Mouse (Mus musculus): ENCODE measurements around the gene Slc5a1. TPM values are rescaled to one million over a fixed set of nuclear protein-coding genes. Genes with fewer than 3 reads are reported as not detected.

Gene Slc5a1
- polyA plus RNA-seq, 1 experiment from 2014 or later, result not detected

DNA sequence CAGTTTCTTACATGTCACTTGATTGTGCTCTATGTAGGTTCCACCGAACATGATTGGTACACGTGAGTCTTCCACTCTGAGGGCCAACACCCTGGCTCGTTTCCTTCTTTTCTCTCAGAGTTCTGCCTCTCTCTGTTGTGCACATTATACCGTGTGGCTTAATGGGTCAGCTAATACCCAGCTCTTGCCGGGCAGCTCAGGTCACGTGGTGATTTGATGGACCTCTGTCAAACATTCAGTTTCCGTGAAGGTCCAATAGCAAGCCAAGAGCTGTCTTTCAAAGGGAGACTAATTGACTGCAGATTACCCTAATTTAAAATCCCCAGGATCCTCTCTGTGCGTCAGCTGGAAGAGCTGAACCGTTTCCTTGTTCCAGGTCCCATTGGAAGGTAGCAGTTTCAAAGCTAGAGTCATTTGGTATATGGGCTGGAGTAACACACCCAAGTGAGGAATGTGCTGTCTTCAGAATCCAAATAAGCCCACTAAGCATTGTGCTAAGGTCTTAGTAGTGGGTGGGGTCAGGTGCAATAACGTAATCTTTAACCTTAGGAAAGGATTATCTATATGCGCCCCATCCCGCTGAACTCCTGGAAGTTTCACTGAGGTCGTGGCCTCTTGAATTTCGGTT is 3.9 kb downstream of the Slc5a1 start:
- Histone ChIP-seq H3K27ac (no peak overlapping the region), H3K4me1 (peaks cover 3% of the 10 kb centered on the region), H3K9me3 (replicated peaks) (no peaks in the 10 kb centered on the region), H3K4me2 (replicated peaks) (no peak overlapping the region), H3K4me3 (no peak overlapping the region), H3K9ac (no peak overlapping the region), H3K36me3 (no peaks in the 10 kb centered on the region), H3K27me3 (peaks cover 31% of the 10 kb centered on the region)
- 84% methylated on average over 14 of the region's 14 CpGs for WGBS
- ATAC-seq (ENCODE audit: low FRiP score), result no peak

GRCm38 (mm10) chr5:33121871-33122315 is 17.9 kb downstream of the Slc5a1 start:
- ATAC-seq (ENCODE audit: low FRiP score), result no peak
- 71% methylated on average over 4 of the region's 4 CpGs for WGBS
- H3K4me1 ChIP-seq, result no peaks in the 10 kb centered on the region

GRCm38 (mm10) chr5:33123658-33124057 is 19.6 kb downstream of the Slc5a1 start:
- Histone ChIP-seq H3K4me1 (no peaks in the 10 kb centered on the region), H3K36me3 (no peaks in the 10 kb centered on the region), H3K9me3 (replicated peaks) (no peaks in the 10 kb centered on the region), H3K9ac (no peak overlapping the region), H3K27ac (no peak overlapping the region), H3K4me3 (no peak overlapping the region), H3K27me3 (no peaks in the 10 kb centered on the region), H3K4me2 (replicated peaks) (no peak overlapping the region)
- no peak for ATAC-seq (ENCODE audit: low FRiP score)
- 79% methylated on average over 3 of the region's 3 CpGs for WGBS

More at GRCm38 (mm10) chr5:33121871-33122315, 17.9 kb downstream of the Slc5a1 start:
- H3K4me3 ChIP-seq, result no peak overlapping the region
- no peaks in the 10 kb centered on the region for H3K27me3 ChIP-seq
- no peaks in the 10 kb centered on the region for H3K36me3 ChIP-seq
- no peaks in the 10 kb centered on the region for H3K9me3 ChIP-seq (replicated peaks)
- no peak overlapping the region for H3K4me2 ChIP-seq (replicated peaks)
- H3K27ac ChIP-seq, result no peak overlapping the region
- H3K9ac ChIP-seq, result no peak overlapping the region

DNA sequence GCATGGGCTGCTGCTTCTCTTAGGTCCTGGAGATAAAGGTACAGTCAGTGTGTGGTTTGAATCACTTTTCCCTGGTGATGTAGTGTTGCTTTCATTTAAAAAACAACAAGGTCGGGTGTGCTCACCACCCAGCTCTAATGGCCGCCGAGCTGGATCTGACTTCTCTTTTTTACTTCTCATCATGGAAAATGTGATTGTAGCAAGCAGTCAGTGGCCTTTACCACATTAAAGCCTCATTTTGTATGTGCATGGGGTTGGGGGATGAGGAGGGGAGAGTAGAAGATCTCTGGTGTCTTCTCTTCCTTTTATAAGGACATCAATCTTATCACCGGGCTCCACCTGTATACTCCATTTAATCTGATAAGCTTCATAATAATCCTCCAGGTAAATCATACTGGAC is 21.3 kb downstream of the Slc5a1 start:
- no peaks in the 10 kb centered on the region for H3K9me3 ChIP-seq (replicated peaks)
- ATAC-seq (ENCODE audit: low FRiP score), result no peak
- no peaks in the 10 kb centered on the region for H3K4me1 ChIP-seq
- H3K27me3 ChIP-seq, result no peaks in the 10 kb centered on the region
- H3K4me3 ChIP-seq, result no peak overlapping the region
- no peaks in the 10 kb centered on the region for H3K36me3 ChIP-seq
- no peak overlapping the region for H3K9ac ChIP-seq
- WGBS, result 92% methylated on average over 4 of the region's 4 CpGs
- H3K27ac ChIP-seq, result no peak overlapping the region
- H3K4me2 ChIP-seq (replicated peaks), result no peak overlapping the region

- Histone ChIP-seq H3K9ac (no peak overlapping the region), H3K4me3 (no peak overlapping the region), H3K27me3 (no peaks in the 10 kb centered on the region), H3K9me3 (replicated peaks) (no peaks in the 10 kb centered on the region), H3K4me1 (no peaks in the 10 kb centered on the region), H3K27ac (no peak overlapping the region), H3K4me2 (replicated peaks) (no peak overlapping the region), H3K36me3 (no peaks in the 10 kb centered on the region)
- 92% methylated on average over 4 of the region's 4 CpGs for WGBS
- no peak for ATAC-seq (ENCODE audit: low FRiP score)
These were observed 30.1 kb downstream of the Slc5a1 start for GRCm38 (mm10) chr5:33134132-33134531.

- Histone ChIP-seq H3K36me3 (no peaks in the 10 kb centered on the region), H3K4me3 (no peak overlapping the region), H3K9me3 (replicated peaks) (no peaks in the 10 kb centered on the region), H3K4me1 (no peaks in the 10 kb centered on the region), H3K4me2 (replicated peaks) (no peak overlapping the region), H3K27me3 (no peaks in the 10 kb centered on the region), H3K27ac (no peak overlapping the region), H3K9ac (no peak overlapping the region)
- ATAC-seq (ENCODE audit: low FRiP score), result no peak
- 95% methylated on average over 5 of the region's 5 CpGs for WGBS
These were observed 31.6 kb downstream of the Slc5a1 start for GRCm38 (mm10) chr5:33135611-33136010.

- 58% methylated on average over 7 of the region's 7 CpGs for WGBS
- no peak for ATAC-seq (ENCODE audit: low FRiP score)
These were observed 38.9 kb downstream of the Slc5a1 start for GRCm38 (mm10) chr5:33142790-33143455.

DNA sequence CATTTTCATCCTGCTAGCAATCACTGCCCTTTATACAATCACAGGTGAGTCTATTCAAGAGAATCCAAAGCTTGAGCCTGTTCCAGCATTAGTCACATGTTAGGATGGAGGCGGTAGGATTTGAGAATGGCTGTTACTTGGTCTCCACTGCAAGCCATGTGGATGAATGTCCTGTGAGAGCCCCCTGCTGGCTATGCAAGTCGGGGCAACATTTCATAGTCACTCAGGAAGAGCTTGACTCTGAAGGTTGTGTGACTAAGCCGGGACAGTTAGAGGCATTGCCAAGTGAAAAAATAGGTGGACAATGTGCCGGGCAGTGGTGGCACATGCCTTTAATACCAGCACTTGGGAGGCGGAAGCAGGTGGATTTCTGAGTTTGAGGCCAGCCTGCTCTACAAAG is 40.0 kb downstream of the Slc5a1 start:
- WGBS, result 59% methylated on average over 5 of the region's 5 CpGs
- H3K4me1 ChIP-seq, result no peaks in the 10 kb centered on the region
- H3K27me3 ChIP-seq, result no peaks in the 10 kb centered on the region
- no peak overlapping the region for H3K4me2 ChIP-seq (replicated peaks)
- H3K27ac ChIP-seq, result no peak overlapping the region
- no peak for ATAC-seq (ENCODE audit: low FRiP score)
- no peaks in the 10 kb centered on the region for H3K9me3 ChIP-seq (replicated peaks)
- no peaks in the 10 kb centered on the region for H3K36me3 ChIP-seq
- no peak overlapping the region for H3K4me3 ChIP-seq
- H3K9ac ChIP-seq, result no peak overlapping the region

More at GRCm38 (mm10) chr5:33142790-33143455, 38.9 kb downstream of the Slc5a1 start:
- H3K4me3 ChIP-seq, result no peak overlapping the region
- no peaks in the 10 kb centered on the region for H3K36me3 ChIP-seq
- no peaks in the 10 kb centered on the region for H3K27me3 ChIP-seq
- no peak overlapping the region for H3K27ac ChIP-seq
- H3K4me2 ChIP-seq (replicated peaks), result no peak overlapping the region
- H3K9me3 ChIP-seq (replicated peaks), result no peaks in the 10 kb centered on the region
- H3K9ac ChIP-seq, result no peak overlapping the region
- H3K4me1 ChIP-seq, result no peaks in the 10 kb centered on the region

DNA sequence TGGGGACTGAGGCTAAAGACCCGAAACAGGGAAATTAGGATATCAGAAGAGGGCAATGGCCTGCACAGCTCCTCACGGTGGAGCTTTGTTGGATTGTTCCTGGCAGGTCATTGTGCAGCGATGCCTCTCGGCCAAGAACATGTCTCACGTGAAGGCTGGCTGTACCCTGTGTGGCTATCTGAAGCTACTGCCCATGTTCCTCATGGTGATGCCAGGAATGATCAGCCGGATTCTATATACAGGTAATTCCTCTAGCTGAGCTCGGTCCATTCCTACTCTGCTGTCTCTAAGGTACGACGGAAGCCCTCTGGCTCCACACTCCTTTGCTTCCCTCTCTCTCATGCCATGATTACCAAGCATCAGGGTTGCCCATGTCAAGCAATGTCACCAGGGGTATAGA is 42.8 kb downstream of the Slc5a1 start:
- no peaks in the 10 kb centered on the region for H3K27me3 ChIP-seq
- no peak overlapping the region for H3K9ac ChIP-seq
- no peaks in the 10 kb centered on the region for H3K9me3 ChIP-seq (replicated peaks)
- no peaks in the 10 kb centered on the region for H3K36me3 ChIP-seq
- no peak for ATAC-seq (ENCODE audit: low FRiP score)
- no peak overlapping the region for H3K4me2 ChIP-seq (replicated peaks)
- no peaks in the 10 kb centered on the region for H3K4me1 ChIP-seq
- WGBS, result 91% methylated on average over 9 of the region's 9 CpGs
- H3K27ac ChIP-seq, result no peak overlapping the region
- H3K4me3 ChIP-seq, result no peak overlapping the region

GRCm38 (mm10) chr5:33147691-33148090 is 43.7 kb downstream of the Slc5a1 start:
- Histone ChIP-seq H3K9me3 (replicated peaks) (no peaks in the 10 kb centered on the region), H3K27ac (no peak overlapping the region), H3K9ac (no peak overlapping the region), H3K4me1 (no peaks in the 10 kb centered on the region), H3K4me2 (replicated peaks) (no peak overlapping the region), H3K4me3 (no peak overlapping the region), H3K36me3 (no peaks in the 10 kb centered on the region), H3K27me3 (no peaks in the 10 kb centered on the region)
- ATAC-seq (ENCODE audit: low FRiP score), result no peak
- WGBS, result 81% methylated on average over 6 of the region's 6 CpGs

- H3K4me3 ChIP-seq, result no peak overlapping the region
- no peak overlapping the region for H3K27ac ChIP-seq
- ATAC-seq (ENCODE audit: low FRiP score), result no peak
- no peaks in the 10 kb centered on the region for H3K4me1 ChIP-seq
- 61% methylated on average over 7 of the region's 7 CpGs for WGBS
- no peaks in the 10 kb centered on the region for H3K36me3 ChIP-seq
- no peak overlapping the region for H3K4me2 ChIP-seq (replicated peaks)
- H3K9me3 ChIP-seq (replicated peaks), result no peaks in the 10 kb centered on the region
- H3K27me3 ChIP-seq, result no peaks in the 10 kb centered on the region
- no peak overlapping the region for H3K9ac ChIP-seq
These were observed 89.5 kb downstream of the Slc5a1 start for GRCm38 (mm10) chr5:33193567-33193966.

DNA sequence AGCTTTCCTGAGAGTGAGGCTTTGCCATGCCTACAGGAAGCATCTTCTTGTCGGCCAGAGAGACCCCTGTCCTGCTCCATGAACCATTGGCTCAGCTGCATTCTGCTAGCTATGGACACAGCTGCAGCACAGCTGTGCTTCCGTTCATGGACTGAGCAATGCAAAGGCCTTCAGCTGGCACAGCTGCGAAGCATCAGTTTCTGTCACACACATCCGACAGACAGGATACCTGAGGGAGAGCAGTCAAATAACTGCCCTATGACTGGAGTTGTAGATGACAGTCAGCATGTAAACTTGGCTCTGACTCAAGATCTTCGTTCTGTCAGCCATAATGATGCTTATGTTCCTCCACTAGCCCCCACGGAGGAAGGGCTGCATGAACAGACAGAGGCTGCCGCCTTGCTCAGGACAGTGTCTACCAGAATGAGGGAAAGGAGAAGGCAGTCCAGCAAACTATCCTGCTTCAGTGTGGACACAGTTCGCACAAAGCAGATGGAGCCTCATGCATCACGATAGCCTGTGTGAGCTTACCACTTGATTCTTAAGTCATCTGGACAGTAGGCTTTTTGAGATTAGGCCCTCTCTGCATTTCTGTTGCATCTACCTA is 91.3 kb downstream of the Slc5a1 start:
- ATAC-seq (ENCODE audit: low FRiP score), result no peak
- WGBS, result 82% methylated on average over 9 of the region's 9 CpGs

More for the DNA sequence above, 91.3 kb downstream of the Slc5a1 start:
- H3K4me3 ChIP-seq, result no peak overlapping the region
- H3K27me3 ChIP-seq, result no peaks in the 10 kb centered on the region
- no peak overlapping the region for H3K9ac ChIP-seq
- H3K36me3 ChIP-seq, result no peaks in the 10 kb centered on the region
- no peaks in the 10 kb centered on the region for H3K4me1 ChIP-seq
- no peak overlapping the region for H3K27ac ChIP-seq
- H3K9me3 ChIP-seq (replicated peaks), result no peaks in the 10 kb centered on the region
- no peak overlapping the region for H3K4me2 ChIP-seq (replicated peaks)

Measured in hindbrain, embryonic 12.5 days (tissue).